Mouse (Mus musculus) natural killer cell, adult 2 months (primary cell): ENCODE data around the gene Exd2.
"Not testable (repeated sequence)": the region's sequence is repeated elsewhere in the genome, so short reads cannot be mapped to it uniquely, and the experiment has no call there.

Source experiments
- DNase-seq, 2 experiments: peaks; one replicate each; pipeline ENCODE4 v3.0.0; 2022; ENCODE audit warnings: low spot score in 2 of 2

Exd2 gene

GRCm38 (mm10) chr12:80462942-80463651 lies at the start of gene Exd2:
Exd2 (plus strand) TSS chr12:80463095.
- DNase-seq = peak; percentile 84 to 89

- DNase-seq = no peak
Measured at GRCm38 (mm10) chr12:80415100-80415499, 47.8 kb upstream of the Exd2 start.

GRCm38 (mm10) chr12:80427683-80428082 lies 35.2 kb upstream of the Exd2 start:
- no peak for DNase-seq

- no peak for DNase-seq
Measured at GRCm38 (mm10) chr12:80433266-80433665, 29.6 kb upstream of the Exd2 start.

GRCm38 (mm10) chr12:80434601-80434960 lies 28.3 kb upstream of the Exd2 start:
- peak; percentile 19 to 26 for DNase-seq

- DNase-seq = peak; percentile 65 to 78
Measured at GRCm38 (mm10) chr12:80434961-80435691, 27.8 kb upstream of the Exd2 start.

- DNase-seq = no peak
Measured at GRCm38 (mm10) chr12:80435887-80436286, 27.0 kb upstream of the Exd2 start.

- DNase-seq = peak; percentile 46 to 59
Measured at GRCm38 (mm10) chr12:80436336-80436976, 26.4 kb upstream of the Exd2 start, which contains the start of gene Dcaf5. Dcaf5 (minus strand) TSS chr12:80436601.

- DNase-seq = no peak
Measured at GRCm38 (mm10) chr12:80437051-80437675, 25.7 kb upstream of the Exd2 start.

GRCm38 (mm10) chr12:80440957-80441356 lies 21.9 kb upstream of the Exd2 start:
- peak in 1 of 2 experiments; percentile 58 for DNase-seq

- DNase-seq = no peak
Measured at GRCm38 (mm10) chr12:80444525-80445109, 18.3 kb upstream of the Exd2 start.

GRCm38 (mm10) chr12:80453506-80453905 lies 9.4 kb upstream of the Exd2 start:
- DNase-seq = no peak

- DNase-seq = no peak
Measured at GRCm38 (mm10) chr12:80458033-80458432, 4.9 kb upstream of the Exd2 start.

GRCm38 (mm10) chr12:80462292-80462896 lies 501 bp upstream of the Exd2 start:
- DNase-seq = not testable (repeated sequence)

GRCm38 (mm10) chr12:80463666-80464269 lies 873 bp downstream of the Exd2 start:
- no peak for DNase-seq

GRCm38 (mm10) chr12:80470206-80470605 lies 7.3 kb downstream of the Exd2 start:
- no peak for DNase-seq

- DNase-seq = no peak
Measured at GRCm38 (mm10) chr12:80471926-80472325, 9.0 kb downstream of the Exd2 start.

- no peak for DNase-seq
Measured at GRCm38 (mm10) chr12:80473731-80474130, 10.8 kb downstream of the Exd2 start.

- DNase-seq = no peak
Measured at GRCm38 (mm10) chr12:80479986-80480385, 17.1 kb downstream of the Exd2 start.

GRCm38 (mm10) chr12:80483397-80483796 lies 20.5 kb downstream of the Exd2 start:
- DNase-seq = no peak

GRCm38 (mm10) chr12:80493311-80493710 lies 30.4 kb downstream of the Exd2 start:
- no peak for DNase-seq
